Mouse (Mus musculus) spleen, adult 2 months (tissue): ENCODE measurements at regions not wholly inside any gene's neighbourhood (a gene's known extent, or its start where the extent isn't known, plus 50 kb on each side); places are given as distances from the start of the nearest gene placed in this dataset.

Experiments used
- DNase-seq, 2 experiments: peaks; one replicate each; pipeline versions ENCODE4 v3.0.0 to v3.0.0-alpha.2; 2012 to 2021; ENCODE audit warnings: low spot score in 2 of 2, low read depth in 1 of 2
- H3K27ac ChIP-seq: fragments of 200-500 bp; 2 replicates; pipeline ENCODE4 v1.5.1; 2012; ENCODE audit warnings: low read length, inconsistent platforms; ENCODE audit not compliant: insufficient read depth
- H3K27me3 ChIP-seq: fragments of 200-500 bp; 2 replicates; pipeline ENCODE4 v1.6.1; 2012; ENCODE audit warnings: mild to moderate bottlenecking, moderate library complexity, low read length, inconsistent platforms; ENCODE audit not compliant: control insufficient read depth, insufficient read depth
- H3K36me3 ChIP-seq: fragments of 200-500 bp; 2 replicates; pipeline ENCODE4 v1.6.1; 2012; ENCODE audit warnings: mild to moderate bottlenecking, low read length, inconsistent platforms; ENCODE audit not compliant: control insufficient read depth, insufficient read depth
- H3K4me1 ChIP-seq: fragments of 200-500 bp; 2 replicates; pipeline ENCODE4 v1.6.1; 2011; ENCODE audit warnings: inconsistent platforms; ENCODE audit not compliant: control insufficient read depth, insufficient read depth, insufficient read length
- H3K4me3 ChIP-seq: fragments of 200-500 bp; 2 replicates; pipeline ENCODE4 v1.5.1; 2011; ENCODE audit warnings: mild to moderate bottlenecking, inconsistent platforms; ENCODE audit not compliant: insufficient read depth, insufficient read length; ENCODE audit errors: extremely low read depth
- CTCF ChIP-seq: fragments of 200-500 bp; IDR thresholded peaks from 2 replicates; pipeline ENCODE4 v1.5.1; 2011; ENCODE audit warnings: mild to moderate bottlenecking, inconsistent platforms; ENCODE audit not compliant: insufficient read depth, insufficient read length, insufficient replicate concordance; ENCODE audit errors: extremely low read depth
- POLR2A ChIP-seq: fragments of 200-500 bp; IDR thresholded peaks from 2 replicates; pipeline ENCODE4 v1.6.1; 2011; ENCODE audit warnings: low read depth, low read length, inconsistent platforms
- WGBS: fragments of 180-500 bp; shearing (Covaris S2); methylation state at CpG from one replicate; pipeline ENCODE4 v1.1.7; 2018; 5-methylcytosine and 5-hydroxymethylcytosine counted together

- Histone ChIP-seq H3K27me3 (no peaks in the 10 kb centered on the region), H3K4me3 (no peak overlapping the region), H3K4me1 (no peaks in the 10 kb centered on the region), H3K27ac (no peak overlapping the region), H3K36me3 (no peaks in the 10 kb centered on the region)
- DNase-seq, result no peak
- TF ChIP-seq CTCF, result no peak
- TF ChIP-seq POLR2A, result no peak
- 47% methylated on average over 6 of the region's 6 CpGs for WGBS
Measured at GRCm38 (mm10) chr10:98610708-98611107, 303.5 kb upstream of the Atp2b1 start.

GRCm38 (mm10) chr10:98611707-98612360 lies 302.4 kb upstream of the Atp2b1 start:
- no peak overlapping the region for H3K27ac ChIP-seq
- no peaks in the 10 kb centered on the region for H3K36me3 ChIP-seq
- DNase-seq, result no peak
- no peaks in the 10 kb centered on the region for H3K4me1 ChIP-seq
- no peak for TF ChIP-seq CTCF
- no peak for TF ChIP-seq POLR2A
- 83% methylated on average over 4 of the region's 4 CpGs for WGBS
- no peak overlapping the region for H3K4me3 ChIP-seq
- H3K27me3 ChIP-seq, result no peaks in the 10 kb centered on the region

GRCm38 (mm10) chr10:98618736-98619525 lies 295.3 kb upstream of the Atp2b1 start:
- H3K27ac ChIP-seq, result no peak overlapping the region
- no peak overlapping the region for H3K4me3 ChIP-seq
- H3K4me1 ChIP-seq, result no peaks in the 10 kb centered on the region
- TF ChIP-seq POLR2A (no peak), CTCF (no peak)
- WGBS, result 89% methylated on average over 21 of the region's 21 CpGs
- no peaks in the 10 kb centered on the region for H3K36me3 ChIP-seq
- no peaks in the 10 kb centered on the region for H3K27me3 ChIP-seq
- DNase-seq, result no peak

GRCm38 (mm10) chr10:98624103-98624502 lies 290.1 kb upstream of the Atp2b1 start:
- Histone ChIP-seq H3K4me1 (no peaks in the 10 kb centered on the region), H3K27me3 (no peaks in the 10 kb centered on the region), H3K36me3 (no peaks in the 10 kb centered on the region), H3K27ac (no peak overlapping the region), H3K4me3 (no peak overlapping the region)
- TF ChIP-seq CTCF, result no peak
- no peak for TF ChIP-seq POLR2A
- no peak for DNase-seq
- 82% methylated on average over 1 of the region's 1 CpGs for WGBS

GRCm38 (mm10) chr10:98624681-98625321 lies 289.4 kb upstream of the Atp2b1 start:
- H3K4me3 ChIP-seq, result no peak overlapping the region
- DNase-seq, result no peak
- H3K27ac ChIP-seq, result no peak overlapping the region
- H3K36me3 ChIP-seq, result no peaks in the 10 kb centered on the region
- no peaks in the 10 kb centered on the region for H3K27me3 ChIP-seq
- no peaks in the 10 kb centered on the region for H3K4me1 ChIP-seq
- TF ChIP-seq CTCF (no peak), POLR2A (no peak)
- WGBS, result 76% methylated on average over 12 of the region's 12 CpGs

GRCm38 (mm10) chr10:98628191-98628590 lies 286.0 kb upstream of the Atp2b1 start:
- Histone ChIP-seq H3K27me3 (no peaks in the 10 kb centered on the region), H3K36me3 (no peaks in the 10 kb centered on the region), H3K27ac (no peak overlapping the region), H3K4me1 (no peaks in the 10 kb centered on the region), H3K4me3 (no peak overlapping the region)
- DNase-seq, result no peak
- TF ChIP-seq CTCF, result no peak
- TF ChIP-seq POLR2A, result no peak
- 95% methylated on average over 1 of the region's 1 CpGs for WGBS
